Mouse (Mus musculus) Muller cell, postnatal 12 days (primary cell): ENCODE measurements around the gene Jsrp1.
"Not testable (repeated sequence)": the region's sequence is repeated elsewhere in the genome, so short reads cannot be mapped to it uniquely, and the experiment has no call there.

Source experiments
- DNase-seq: peaks from one replicate; pipeline ENCODE4 v3.0.0-alpha.2; 2015; ENCODE audit errors: inconsistent ontology term

Gene Jsrp1

DNA sequence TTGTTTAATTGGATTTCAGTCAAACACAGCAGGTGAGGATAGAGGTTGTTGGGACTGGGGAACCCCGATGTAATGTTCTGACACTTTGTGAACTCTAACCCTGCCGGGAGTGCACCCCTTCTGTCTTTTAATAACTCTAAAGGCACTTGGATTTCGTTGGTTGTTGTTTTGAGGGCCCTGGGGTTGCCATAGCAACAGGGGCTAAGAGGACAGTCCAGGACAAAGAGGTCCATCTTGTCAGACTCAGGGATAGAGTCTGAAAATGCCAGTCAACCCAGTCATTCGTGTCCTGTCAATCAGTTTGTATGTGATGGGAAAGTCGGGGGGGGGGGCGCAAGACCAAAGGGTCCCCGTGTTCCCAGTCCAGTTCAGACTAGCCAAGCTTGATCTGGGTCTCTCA, 19.5 kb upstream of the Jsrp1 start:
- DNase-seq = no peak

DNA sequence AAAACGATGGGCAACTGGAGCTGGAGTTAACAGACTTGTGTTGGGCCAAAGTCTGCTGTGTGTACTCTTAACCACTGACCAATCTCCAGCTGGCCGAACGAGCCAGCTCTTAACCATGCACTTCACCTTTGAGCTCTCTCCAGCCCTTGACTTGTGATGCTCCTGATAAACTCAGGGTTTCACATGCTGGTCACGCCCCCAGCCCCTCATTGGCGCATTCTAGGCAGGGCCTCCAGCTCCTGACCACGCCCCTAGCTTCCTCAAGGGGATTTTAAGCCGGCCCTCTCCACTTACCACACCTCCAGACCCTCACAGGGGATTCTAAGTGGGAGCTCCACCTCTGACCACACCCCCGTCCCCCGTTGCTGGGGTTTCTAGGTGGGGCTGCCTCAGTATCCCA, 17.8 kb upstream of the Jsrp1 start:
- no peak for DNase-seq

DNA sequence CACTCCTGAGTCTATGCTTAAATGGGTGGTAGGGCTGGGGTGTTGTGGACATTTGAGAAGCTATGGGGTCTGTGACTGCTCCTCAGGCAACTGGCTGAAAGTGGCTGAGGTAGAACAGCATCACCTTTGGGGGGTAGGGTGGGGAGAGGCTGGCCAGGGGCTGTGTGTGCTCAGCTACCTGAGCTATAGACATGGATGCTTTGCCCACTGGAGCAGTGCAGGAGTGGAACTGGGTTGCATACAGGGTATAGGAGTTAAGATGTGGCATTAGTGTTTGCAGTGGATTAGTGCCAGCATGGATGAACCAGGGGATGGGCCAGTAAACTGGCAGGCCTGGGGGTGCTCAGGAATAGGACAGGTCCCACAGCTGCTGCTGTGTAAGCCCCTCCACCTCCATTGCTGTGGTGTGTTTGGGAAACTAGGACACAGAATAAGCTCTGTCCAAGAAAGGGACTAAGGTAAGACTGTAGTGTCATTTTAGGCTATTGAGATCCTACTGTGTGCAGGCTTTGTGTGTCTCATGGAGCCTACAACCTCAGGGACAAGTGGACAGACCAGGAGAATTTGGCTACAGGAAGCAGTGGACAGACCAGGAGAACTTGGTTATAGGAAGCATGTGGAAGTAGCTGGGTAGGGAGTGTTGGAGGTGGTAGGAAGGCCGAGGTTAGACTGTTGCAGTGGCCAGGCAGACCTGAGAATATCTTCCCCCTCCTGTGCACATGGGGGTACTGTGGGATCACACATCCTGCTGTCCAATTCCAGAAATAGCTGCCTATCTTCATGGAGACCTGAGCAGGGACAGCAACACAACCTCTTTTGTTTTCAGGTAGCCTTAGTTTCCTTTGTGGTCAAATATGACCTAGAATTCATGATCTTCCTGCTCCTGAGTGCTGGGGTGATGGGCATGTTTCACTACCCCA, 16.3 kb upstream of the Jsrp1 start:
- no peak for DNase-seq

DNA sequence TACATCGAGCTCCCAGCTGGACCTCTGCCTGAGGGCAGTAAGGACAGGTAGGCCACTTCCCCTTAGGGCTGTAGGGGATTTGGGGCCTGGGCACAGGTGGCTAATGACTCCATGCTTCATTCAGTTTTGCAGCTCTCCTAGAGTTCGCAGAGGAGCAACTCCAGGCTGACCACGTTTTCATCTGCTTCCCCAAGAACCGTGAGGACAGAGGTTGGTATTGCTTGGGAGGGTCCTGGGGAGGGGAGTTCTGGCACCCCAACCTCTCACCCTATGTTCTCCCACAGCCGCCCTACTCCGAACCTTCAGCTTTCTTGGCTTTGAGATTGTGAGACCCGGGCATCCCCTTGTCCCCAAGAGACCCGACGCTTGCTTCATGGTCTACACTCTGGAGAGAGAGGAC, 15.3 kb upstream of the Jsrp1 start:
- not testable (repeated sequence) for DNase-seq

DNA sequence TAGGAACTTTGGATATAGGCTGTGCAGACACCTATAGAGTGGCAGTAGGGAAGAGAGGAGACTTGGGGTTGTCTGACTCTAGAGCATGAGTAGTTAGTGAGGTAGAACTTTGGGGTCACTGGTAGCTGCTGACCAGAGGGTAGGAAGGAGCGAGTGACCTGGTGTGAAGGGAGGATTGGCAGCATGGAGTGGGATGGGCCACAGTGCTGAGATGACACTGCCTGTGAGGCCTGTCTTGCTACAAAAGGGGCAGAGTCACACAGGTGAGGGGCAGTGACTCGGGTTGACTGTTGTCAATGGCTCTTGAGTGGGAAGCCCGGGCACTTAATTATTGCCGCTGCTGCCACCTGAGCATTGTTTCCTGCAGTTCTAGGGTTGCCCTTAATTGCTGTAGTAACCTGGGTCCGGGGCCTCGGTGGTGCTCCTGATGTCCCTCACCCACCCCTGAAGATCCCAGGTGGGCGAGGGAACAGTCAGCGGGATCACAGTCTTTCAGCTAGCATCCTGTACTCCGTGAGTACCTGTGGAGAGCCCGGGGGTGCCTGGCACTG, 14.6 kb upstream of the Jsrp1 start:
- no peak for DNase-seq

DNA sequence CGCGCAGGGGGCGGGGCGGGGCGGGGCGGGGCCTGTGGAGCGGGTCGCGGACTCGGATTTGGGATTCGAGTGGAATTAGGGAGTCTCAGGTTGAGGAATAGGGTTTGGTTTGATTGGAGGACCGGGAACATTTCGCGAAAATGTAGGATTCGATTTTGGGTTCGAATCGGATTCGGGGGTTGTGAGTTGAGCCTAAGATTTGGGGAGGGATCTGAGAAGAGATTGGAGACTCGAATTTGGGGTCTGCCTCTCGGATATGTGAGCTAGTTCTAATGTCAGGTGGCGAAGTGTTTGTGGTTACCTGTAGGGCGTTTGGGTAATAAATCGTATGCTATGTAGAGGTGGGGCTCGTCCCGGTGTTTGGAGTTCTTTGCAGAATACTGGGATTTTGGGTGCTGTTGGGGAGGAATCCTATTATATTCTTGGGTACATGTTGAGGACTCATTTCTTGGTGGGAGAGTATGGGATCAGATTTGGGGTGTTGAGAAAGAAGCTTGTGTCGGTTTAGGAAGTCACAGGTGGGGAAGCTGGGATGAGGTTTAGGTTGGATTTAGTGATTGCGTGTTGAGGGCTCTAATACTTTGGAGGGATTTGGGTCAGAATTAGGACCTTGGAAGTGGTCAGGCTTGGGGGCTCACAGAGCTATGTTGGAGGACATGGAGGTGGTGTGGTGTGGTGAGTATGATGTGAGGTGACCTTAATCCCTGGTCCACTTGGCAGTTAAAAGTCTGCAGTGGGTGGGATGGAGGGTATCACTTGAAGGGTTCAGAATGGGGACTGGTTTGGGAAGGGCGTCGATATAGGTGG, 14.0 kb upstream of the Jsrp1 start:
- no peak for DNase-seq

DNA sequence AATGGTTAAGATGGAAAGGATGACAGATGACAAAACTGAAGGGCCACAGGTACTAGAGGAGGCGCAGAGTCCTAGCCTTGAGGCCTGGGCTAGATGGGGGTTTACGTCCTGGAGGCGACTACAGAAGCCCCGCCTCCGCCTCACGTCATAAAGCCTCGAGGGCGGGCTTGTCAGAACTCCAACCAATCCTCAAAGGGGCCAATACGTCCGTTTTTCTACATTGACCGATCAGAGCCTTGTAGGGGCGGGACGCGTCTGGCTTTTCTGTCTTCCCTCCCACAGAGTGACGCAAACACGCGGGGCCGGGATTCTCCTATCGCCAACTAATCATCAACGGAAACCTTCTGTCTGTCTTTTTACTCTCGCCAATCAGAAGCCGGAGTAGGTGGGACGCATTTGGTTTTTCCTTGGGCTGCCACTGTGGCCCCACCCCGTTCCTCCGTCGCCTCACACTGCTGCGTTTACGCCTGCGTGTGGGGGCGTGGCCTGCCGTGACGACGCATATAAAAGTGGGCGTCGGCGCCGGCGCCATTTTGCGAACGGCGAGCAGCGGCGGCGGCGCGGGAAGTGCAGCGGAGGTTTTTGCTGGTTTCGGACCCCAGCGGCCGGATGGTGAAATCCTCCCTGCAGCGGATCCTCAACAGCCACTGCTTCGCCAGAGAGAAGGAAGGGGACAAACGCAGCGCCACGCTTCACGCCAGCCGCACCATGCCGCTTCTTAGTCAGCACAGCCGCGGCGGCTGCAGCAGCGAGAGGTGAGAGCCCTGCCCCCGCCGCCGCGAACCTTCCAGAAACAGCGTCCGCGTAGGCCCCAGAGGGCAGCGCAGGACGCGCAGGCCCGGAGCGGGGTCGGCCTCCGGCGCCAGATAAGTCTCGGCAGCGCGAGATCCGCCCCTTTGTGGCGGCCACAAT, 13.1 kb upstream of the Jsrp1 start, which contains the start of gene Oaz1:
Oaz1 (plus strand) TSS at position 506 of the 912 bp plus-strand sequence.
- peak; percentile 99 for DNase-seq

DNA sequence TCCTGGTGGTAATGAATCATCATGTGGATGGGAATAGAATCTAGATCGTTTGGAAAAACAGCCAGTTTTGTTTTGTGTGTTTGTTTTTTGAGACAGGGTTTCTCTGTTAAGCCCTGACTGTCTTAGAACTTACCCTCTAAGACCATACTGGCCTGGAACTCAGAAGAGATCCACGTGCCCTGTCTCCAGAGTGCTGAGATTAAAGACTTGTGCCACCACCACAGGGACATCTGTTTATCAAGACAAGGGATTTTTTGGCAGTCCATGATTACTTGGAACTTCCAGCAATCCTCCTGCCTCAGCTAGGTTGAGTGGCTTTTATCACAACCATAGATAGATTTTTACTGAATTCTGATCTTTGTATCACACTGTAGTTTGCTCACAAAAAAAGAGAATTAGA, 11.5 kb upstream of the Jsrp1 start:
- DNase-seq = no peak

DNA sequence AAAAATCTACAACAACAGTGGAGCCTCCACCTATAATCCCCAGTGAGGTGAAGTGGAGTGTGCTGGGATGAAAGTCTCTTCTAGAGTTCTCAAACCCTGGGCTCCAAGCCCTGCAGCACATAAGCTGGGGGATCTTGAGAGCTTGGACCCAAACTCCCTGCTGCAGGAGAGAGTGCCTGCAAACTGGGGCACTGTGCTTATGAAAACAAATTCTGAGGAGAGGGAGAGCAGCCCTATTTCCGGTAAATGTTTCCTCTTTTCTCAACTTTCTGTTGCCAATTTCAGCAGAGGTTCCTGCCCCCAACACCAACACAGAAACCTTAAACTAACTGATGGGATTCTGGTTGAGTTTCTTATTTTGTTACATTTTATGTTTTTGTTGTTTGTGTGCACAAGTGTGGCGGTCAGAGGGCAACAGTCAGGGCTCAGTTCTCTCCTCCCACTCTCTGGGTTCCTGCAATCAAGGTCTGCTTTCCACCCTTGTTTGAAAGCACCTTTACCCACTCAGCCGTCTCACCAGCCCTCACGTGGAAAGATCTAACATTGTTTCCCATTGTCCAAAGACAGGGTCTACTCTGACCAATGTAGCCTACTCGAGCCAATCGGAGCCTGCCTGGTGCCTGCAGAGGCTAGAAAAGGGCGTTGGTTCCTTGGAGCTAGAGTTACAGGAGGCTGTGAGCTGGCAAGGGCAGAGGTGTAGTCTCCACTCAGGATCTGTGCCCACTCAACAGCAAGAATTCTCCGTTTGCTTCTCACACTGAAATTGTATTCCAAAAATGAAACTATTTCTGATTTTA, 10.7 kb upstream of the Jsrp1 start:
- no peak for DNase-seq

DNA sequence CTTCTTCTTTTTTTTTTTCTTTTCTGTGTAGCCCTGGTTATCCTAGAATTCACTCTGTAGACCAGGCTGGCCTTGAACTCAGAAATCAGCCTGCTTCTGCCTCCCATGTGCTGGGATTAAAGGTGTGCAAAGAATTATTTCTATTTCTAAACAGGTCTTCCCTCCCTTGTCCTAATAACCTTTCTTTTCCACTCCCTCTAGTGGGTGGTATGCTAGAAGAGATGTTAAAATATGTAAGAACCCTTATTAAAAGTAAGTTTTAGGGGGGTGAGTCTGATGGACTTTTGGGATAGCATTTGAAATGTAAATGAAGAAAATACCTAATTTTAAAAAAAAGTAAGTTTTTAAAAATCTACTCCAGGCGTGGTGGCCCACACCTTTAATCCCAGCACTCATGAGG, 10.0 kb upstream of the Jsrp1 start:
- no peak for DNase-seq

DNA sequence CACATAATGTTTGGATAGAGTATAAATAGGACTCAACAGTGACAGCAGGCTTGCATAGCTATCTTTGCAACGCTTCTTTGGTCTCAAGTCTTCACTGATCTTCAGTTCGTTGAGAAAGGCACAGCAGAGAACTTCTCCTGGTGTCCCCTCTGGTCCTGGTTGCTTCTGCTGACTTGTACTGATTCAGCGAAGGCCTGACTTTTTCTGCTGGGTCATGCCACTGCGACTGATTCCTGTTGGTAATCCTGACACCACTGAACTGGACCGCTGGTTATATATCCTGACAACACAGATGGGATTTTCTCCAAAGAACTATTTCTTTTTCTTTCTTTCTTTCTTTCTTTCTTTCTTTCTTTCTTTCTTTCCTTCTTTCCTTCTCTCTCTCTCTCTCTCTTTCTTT, 9.2 kb upstream of the Jsrp1 start:
- no peak for DNase-seq

DNA sequence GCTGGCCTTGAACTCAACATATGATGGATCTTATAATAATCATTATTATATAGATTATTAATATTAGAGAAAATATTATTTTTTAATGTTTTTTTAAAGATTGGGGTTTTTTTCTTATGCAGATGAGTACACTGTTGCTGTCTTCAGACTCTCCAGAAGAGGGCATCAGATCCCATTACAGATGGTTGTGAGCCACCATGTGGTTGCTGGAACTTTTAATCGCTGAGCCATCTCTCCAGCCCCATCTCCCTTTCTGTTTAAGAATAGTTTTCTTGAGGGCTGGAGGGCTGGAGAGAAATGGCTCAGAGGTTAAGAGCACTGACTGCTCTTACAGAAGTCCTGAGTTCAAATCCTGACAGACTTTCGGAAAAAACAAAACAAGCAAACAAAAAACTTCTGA, 8.7 kb upstream of the Jsrp1 start:
- no peak for DNase-seq

DNA sequence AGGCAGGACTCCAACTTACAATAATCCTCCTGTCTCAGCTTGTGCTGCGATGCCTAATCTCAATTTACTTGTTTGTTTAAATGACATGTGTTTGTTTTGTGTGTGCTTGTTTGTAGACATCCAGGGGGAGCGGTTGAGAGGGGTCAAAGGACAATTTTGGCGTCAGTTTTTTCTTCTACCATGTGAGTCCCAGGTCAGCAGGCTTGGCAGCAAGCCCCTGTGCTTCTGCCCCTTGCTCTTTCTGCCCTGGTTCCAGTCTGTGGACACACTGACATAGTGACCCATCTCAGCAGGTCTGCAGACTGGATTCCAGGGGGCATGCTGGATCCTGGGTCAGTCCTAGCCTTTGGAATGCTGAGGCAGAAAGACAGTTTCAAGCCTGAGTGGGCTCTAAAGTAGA, 6.1 kb upstream of the Jsrp1 start:
- no peak for DNase-seq

DNA sequence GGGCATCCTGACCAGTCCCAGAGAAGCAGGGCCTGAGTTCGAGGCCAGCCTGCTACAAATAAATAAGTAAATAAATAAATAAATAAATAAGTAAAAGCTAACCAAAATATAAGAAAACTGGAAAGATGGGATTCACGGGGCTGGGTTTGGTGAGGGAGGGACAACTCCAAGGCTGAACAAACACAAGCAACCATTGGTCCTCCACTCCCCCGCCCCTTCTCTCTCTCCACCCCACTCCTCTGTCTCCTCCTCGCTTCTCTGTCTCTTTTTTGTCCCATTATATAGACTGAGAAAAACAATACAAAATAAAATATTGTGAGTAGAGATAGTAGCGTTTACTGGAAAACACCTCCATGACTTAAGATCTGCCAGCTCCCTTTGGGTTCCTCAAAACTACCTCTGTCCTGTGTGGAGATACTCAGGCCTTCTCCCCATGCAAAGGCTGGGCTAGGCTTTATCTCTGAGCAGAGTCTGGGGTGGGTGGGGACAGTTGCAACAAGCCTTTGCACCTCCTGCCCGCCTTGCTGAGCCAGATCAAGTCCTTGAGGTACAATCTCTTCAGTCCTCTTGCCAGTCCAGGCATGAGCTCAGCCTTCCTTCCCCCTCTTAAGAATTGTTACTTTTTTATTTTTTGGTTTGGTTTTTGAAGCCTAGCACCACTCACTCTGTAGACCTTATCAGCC, 5.4 kb upstream of the Jsrp1 start:
- DNase-seq = no peak

DNA sequence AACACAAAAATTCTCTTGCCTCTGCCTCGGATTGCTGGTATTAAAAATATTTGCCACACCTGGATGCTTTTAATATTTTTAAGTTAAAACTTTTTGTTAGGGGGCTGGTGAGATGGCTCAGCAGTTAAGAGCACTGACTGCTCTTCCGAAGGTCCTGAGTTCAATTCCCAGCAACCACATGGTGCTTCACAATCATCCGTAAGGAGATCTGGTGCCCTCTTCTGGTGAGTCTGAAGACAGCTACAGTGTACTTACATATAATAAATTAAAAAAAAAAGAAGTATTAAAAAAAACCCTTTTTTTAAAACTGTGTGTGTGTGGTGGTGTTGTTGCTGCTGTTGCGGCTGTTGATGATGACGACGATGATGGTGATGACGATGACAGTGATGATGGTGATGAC, 4.7 kb upstream of the Jsrp1 start:
- DNase-seq = not testable (repeated sequence)

DNA sequence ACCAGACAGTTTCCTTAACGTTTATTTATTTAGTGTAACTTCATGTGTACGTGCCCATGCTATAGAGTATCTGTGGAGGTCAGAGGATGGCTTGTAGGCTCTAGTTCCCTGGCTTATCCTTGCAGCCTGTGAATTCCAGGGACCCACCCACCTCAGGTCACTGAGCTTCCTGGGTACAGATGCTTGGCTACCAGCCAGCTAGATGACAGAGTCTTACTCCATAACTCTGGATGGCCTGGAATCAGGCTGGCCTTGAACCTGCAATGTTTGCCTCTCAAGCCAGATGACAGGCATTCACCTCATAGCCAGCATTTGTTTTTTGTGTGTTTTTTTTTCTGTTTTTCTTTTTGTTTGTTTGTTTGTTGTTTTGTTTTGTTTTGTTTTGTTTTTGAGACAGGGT, 3.9 kb upstream of the Jsrp1 start:
- no peak for DNase-seq

DNA sequence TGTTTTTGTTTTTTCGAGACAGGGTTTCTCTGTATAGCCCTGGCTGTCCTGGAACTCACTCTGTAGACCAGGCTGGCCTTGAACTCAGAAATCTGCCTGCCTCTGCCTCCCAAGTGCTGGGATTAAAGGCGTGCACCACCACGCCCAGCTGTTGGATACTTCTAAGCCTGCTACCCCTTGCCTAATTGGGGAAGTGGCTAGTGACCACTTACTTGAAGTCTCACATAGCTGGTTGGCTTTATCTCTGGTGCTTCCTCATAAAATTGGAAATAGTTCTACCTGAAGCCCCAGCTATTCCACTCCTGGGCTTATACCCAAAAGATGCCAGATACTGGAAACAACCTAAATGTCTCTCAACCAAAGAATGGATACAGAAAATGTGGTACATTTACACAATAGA, 3.0 kb upstream of the Jsrp1 start:
- not testable (repeated sequence) for DNase-seq

DNA sequence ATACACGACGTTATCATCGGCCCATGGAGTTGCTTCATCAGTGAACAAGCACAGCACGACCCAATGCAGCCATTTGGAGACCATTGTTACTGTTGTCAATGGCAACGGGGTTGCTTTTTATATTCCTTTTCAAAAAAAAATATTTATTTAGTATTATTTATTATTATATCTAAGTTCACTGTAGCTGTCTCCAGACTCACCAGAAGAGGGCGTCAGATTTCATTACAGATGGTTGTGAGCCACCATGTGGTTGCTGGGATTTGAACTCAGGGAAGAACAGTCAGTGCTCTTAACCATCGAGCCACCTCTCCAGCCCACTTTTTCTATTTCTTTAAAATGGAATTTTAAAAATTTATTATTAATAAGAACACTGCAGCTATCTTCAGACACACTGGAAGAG, 1.5 kb upstream of the Jsrp1 start:
- no peak for DNase-seq

DNA sequence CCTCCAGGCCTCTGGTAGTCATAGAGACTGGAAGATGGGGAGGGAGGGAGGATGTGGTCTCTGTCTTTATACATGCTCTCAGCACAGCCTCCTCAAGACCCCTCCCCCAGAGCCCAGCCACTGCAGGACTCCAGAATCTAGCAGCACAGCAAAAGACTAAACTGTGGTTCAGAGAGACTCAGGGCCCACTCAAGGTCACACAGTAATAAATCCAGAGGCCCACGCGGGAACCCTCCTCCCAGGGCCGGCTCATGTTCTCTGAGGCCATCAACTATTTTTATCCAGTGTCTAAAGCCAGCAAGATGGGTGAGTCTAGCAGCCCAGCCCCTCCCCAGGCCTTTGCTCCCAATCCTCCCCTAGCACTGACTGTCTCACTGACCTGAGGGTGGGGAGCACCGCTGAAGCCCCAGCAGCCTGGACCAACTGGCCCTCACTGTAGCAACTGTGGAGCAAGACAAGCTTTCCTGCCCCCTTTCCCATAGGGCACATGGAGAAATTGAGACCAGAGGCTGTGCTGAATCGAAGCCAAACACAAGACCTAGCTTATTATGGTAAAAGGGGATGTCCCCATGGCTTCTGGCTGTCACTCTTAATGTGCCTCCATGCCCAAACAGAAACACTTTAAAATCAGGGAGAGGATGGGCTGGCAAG, 782 bp downstream of the Jsrp1 start:
- DNase-seq = no peak

DNA sequence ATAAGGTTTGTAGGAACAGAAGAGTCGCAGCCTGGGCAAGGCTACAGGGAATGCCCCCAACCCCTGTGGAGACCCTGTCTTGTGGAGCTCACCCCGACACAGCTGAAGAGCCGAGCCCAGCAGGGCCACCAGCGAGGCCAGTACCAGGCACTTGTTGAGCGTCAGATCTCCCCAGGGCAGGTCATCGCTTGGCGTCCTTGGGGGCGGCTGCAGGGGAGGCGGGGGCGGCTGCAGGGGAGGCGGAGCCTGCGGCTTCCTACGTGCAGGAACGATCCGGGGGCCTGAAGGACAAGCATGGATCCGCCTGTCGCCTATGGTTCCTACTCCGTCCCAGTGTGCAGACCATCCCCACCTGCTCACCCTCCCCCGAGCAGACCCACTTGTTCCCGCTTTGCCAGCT, 3.2 kb downstream of the Jsrp1 start:
- no peak for DNase-seq
